Comparison of ENCODE assay signal across 18 mouse cellular contexts in genomic region chr16:29668451-29668850, GRCm38 (mm10).
DNase-seq lines count a peak whose midpoint lies in the region; ATAC-seq and TF ChIP-seq lines count a peak whose summit lies in the region.
"Had no signal": no experiment of that assay in that cellular context is flagged by ENCODE, and none has a peak within 500 bp of the region (broad histone marks: within the 10 kb centered on the region; RNA-seq: fewer than 3 reads in every experiment).

No protein-coding gene starts in this region.

- no peak overlapping the region for H3K4me2 ChIP-seq in hindbrain, embryonic 11.5 days (replicated peaks; ENCODE audit: low read depth, low read length)
- no peak overlapping the region for H3K4me2 ChIP-seq in hindbrain, embryonic 13.5 days
- no peak overlapping the region for H3K4me2 ChIP-seq in neural tube, embryonic 14.5 days (ENCODE audit: low read depth, low read length)
- no peak overlapping the region for H3K4me2 ChIP-seq in neural tube, embryonic 15.5 days
- no peak overlapping the region for H3K4me2 ChIP-seq in stomach, postnatal 0 days (replicated peaks; ENCODE audit: low read depth)
- H3K4me2 ChIP-seq: forebrain, embryonic 15.5 days; kidney, embryonic 15.5 days; liver, embryonic 12.5 days had no signal

- no peak overlapping the region for H3K27ac ChIP-seq in hindbrain, embryonic 11.5 days (ENCODE audit: low read depth, low read length)
- no peak overlapping the region for H3K27ac ChIP-seq in hindbrain, embryonic 13.5 days
- H3K27ac ChIP-seq in neural tube, embryonic 14.5 days (ENCODE audit: low read depth, low read length), result no peak overlapping the region
- no peak overlapping the region for H3K27ac ChIP-seq in neural tube, embryonic 15.5 days (replicated peaks)
- H3K27ac ChIP-seq in stomach, postnatal 0 days (replicated peaks), result no peak overlapping the region
- H3K27ac ChIP-seq: forebrain, embryonic 15.5 days; hindbrain, postnatal 0 days; kidney, embryonic 15.5 days; liver, embryonic 12.5 days had no signal

- H3K4me1 ChIP-seq in hindbrain, embryonic 11.5 days (replicated peaks; ENCODE audit: control insufficient read depth, insufficient read depth, low read length), result peaks cover 9% of the 10 kb centered on the region
- peaks cover 14% of the 10 kb centered on the region for H3K4me1 ChIP-seq in hindbrain, embryonic 13.5 days (replicated peaks)
- H3K4me1 ChIP-seq in neural tube, embryonic 14.5 days (ENCODE audit: control insufficient read depth, insufficient read depth, low read length), result 0 out of 2 replicates have a peak, but pooled peaks cover 5% of the 10 kb centered on the region
- H3K4me1 ChIP-seq in neural tube, embryonic 15.5 days, result peaks cover 7% of the 10 kb centered on the region; the same call in 1 of the 2 replicates
- H3K4me1 ChIP-seq in stomach, postnatal 0 days (replicated peaks; ENCODE audit: control insufficient read depth, insufficient read depth), result no peaks in the 10 kb centered on the region
- H3K4me1 ChIP-seq: liver, embryonic 12.5 days had no signal

- no peak overlapping the region for H3K9ac ChIP-seq in hindbrain, embryonic 11.5 days (ENCODE audit: low read depth, low read length)
- H3K9ac ChIP-seq in hindbrain, embryonic 13.5 days, result no peak overlapping the region
- no peak overlapping the region for H3K9ac ChIP-seq in neural tube, embryonic 14.5 days (replicated peaks; ENCODE audit: low read depth, low read length)
- H3K9ac ChIP-seq in neural tube, embryonic 15.5 days (replicated peaks), result no peak overlapping the region
- no peak overlapping the region for H3K9ac ChIP-seq in stomach, postnatal 0 days (ENCODE audit: low read length)
- H3K9ac ChIP-seq: forebrain, embryonic 15.5 days; kidney, embryonic 15.5 days; liver, embryonic 12.5 days had no signal

- ATAC-seq in hindbrain, embryonic 11.5 days (ENCODE audit: low FRiP score), result no peak
- ATAC-seq in hindbrain, embryonic 13.5 days (ENCODE audit: low FRiP score), result no peak
- ATAC-seq in neural tube, embryonic 14.5 days (ENCODE audit: low read depth), result peak; percentile 38; the same call in 1 of the 2 replicates
- no peak for ATAC-seq in neural tube, embryonic 15.5 days (ENCODE audit: low FRiP score)
- peak; percentile 82; the same call in 1 of the 2 replicates for ATAC-seq in stomach, postnatal 0 days (ENCODE audit: low FRiP score, low TSS enrichment)
- ATAC-seq: forebrain, embryonic 15.5 days; intestine, postnatal 0 days; liver, embryonic 12.5 days had no signal

- no peak for TF ChIP-seq EP300 in stomach, postnatal 0 days (optimal IDR thresholded peaks at IDR 0.05)

- H3K9me3 ChIP-seq in hindbrain, embryonic 11.5 days (ENCODE audit: control insufficient read depth, low read length), result no peaks in the 10 kb centered on the region
- H3K9me3 ChIP-seq in hindbrain, embryonic 13.5 days, result no peaks in the 10 kb centered on the region
- no peaks in the 10 kb centered on the region for H3K9me3 ChIP-seq in neural tube, embryonic 14.5 days (ENCODE audit: control insufficient read depth, low read length)
- H3K9me3 ChIP-seq in neural tube, embryonic 15.5 days (replicated peaks), result no peaks in the 10 kb centered on the region
- H3K9me3 ChIP-seq in stomach, postnatal 0 days (ENCODE audit: control insufficient read depth, low read length), result no peaks in the 10 kb centered on the region
- H3K9me3 ChIP-seq: forebrain, embryonic 15.5 days; kidney, embryonic 15.5 days; liver, embryonic 12.5 days had no signal

- peaks cover 78% of the 10 kb centered on the region for H3K27me3 ChIP-seq in hindbrain, embryonic 11.5 days (ENCODE audit: control insufficient read depth, insufficient read depth, low read length)
- H3K27me3 ChIP-seq in hindbrain, embryonic 13.5 days, result peaks cover 93% of the 10 kb centered on the region
- peaks cover 13% of the 10 kb centered on the region; the same call in 1 of the 2 replicates for H3K27me3 ChIP-seq in neural tube, embryonic 14.5 days (ENCODE audit: control insufficient read depth, insufficient read depth, low read length)
- H3K27me3 ChIP-seq in neural tube, embryonic 15.5 days (replicated peaks), result peaks cover 38% of the 10 kb centered on the region
- H3K27me3 ChIP-seq in stomach, postnatal 0 days (ENCODE audit: control insufficient read depth, insufficient read depth, low read length), result no peaks in the 10 kb centered on the region
- H3K27me3 ChIP-seq: liver, embryonic 12.5 days had no signal

- 81% methylated on average over 12 of the region's 12 CpGs for WGBS in hindbrain, embryonic 11.5 days
- WGBS in hindbrain, embryonic 13.5 days, result 60% methylated on average over 12 of the region's 12 CpGs
- 74% methylated on average over 12 of the region's 12 CpGs for WGBS in neural tube, embryonic 14.5 days
- WGBS in neural tube, embryonic 15.5 days, result 70% methylated on average over 12 of the region's 12 CpGs
- 57% methylated on average over 12 of the region's 12 CpGs for WGBS in stomach, postnatal 0 days

- TF ChIP-seq CTCF in stomach, postnatal 0 days (IDR thresholded peaks at IDR 0.05; ENCODE audit: low read depth), result no peak

- no peak overlapping the region for H3K4me3 ChIP-seq in hindbrain, embryonic 11.5 days (ENCODE audit: low read depth, low read length)
- H3K4me3 ChIP-seq in hindbrain, embryonic 13.5 days, result no peak overlapping the region
- H3K4me3 ChIP-seq in neural tube, embryonic 14.5 days (ENCODE audit: low read depth, low read length), result no peak overlapping the region
- no peak overlapping the region for H3K4me3 ChIP-seq in neural tube, embryonic 15.5 days (replicated peaks)
- H3K4me3 ChIP-seq in stomach, postnatal 0 days (ENCODE audit: low read depth, low read length), result no peak overlapping the region
- H3K4me3 ChIP-seq: forebrain, embryonic 15.5 days; kidney, embryonic 15.5 days; liver, embryonic 12.5 days had no signal

- H3K36me3 ChIP-seq in hindbrain, embryonic 11.5 days (ENCODE audit: control insufficient read depth, insufficient read depth, low read length), result no peaks in the 10 kb centered on the region
- no peaks in the 10 kb centered on the region for H3K36me3 ChIP-seq in hindbrain, embryonic 13.5 days
- H3K36me3 ChIP-seq in neural tube, embryonic 14.5 days (ENCODE audit: control insufficient read depth, insufficient read depth, low read length), result no peaks in the 10 kb centered on the region
- H3K36me3 ChIP-seq in neural tube, embryonic 15.5 days, result no peaks in the 10 kb centered on the region
- H3K36me3 ChIP-seq in stomach, postnatal 0 days (ENCODE audit: control insufficient read depth, insufficient read depth, low read length), result no peaks in the 10 kb centered on the region
- H3K36me3 ChIP-seq: forebrain, embryonic 15.5 days; kidney, embryonic 15.5 days; liver, embryonic 12.5 days had no signal

- peak; percentile 32 for DNase-seq in hindbrain, embryonic 11.5 days (ENCODE audit: low spot score)
- peak; percentile 43 for DNase-seq in lung, postnatal 25 days (ENCODE audit: low spot score)
- DNase-seq in stomach, postnatal 0 days (ENCODE audit: low spot score), result peak; percentile 59
- no peak for DNase-seq in left cerebral cortex, adult 18-20 months (ENCODE audit: low spot score in 2 of 2)
- no peak for DNase-seq in adrenal gland, postnatal 25 days
- DNase-seq: cerebellum, adult 9-10 months; gastrocnemius, postnatal 25 days; kidney, postnatal 4 days; layer of hippocampus, adult 9-11 months; thymus, adult 18-20 months had no signal

Comparison
In these comparisons a context has a peak if more than half of its experiments do, and no peak if none do; other contexts are left out.
1. ATAC-seq: peak in neural tube, embryonic 14.5 days (single experiment) and stomach, postnatal 0 days (single experiment); none in hindbrain, embryonic 11.5 days (single experiment), hindbrain, embryonic 13.5 days (single experiment) and neural tube, embryonic 15.5 days (single experiment).
2. DNase-seq: peak in hindbrain, embryonic 11.5 days (single experiment), lung, postnatal 25 days (single experiment) and stomach, postnatal 0 days (single experiment); none in left cerebral cortex, adult 18-20 months (0 of 2) and adrenal gland, postnatal 25 days (single experiment).